Mouse (Mus musculus) adrenal gland, adult 10 weeks (tissue): ENCODE data around the gene Tmem181a. TPM values are rescaled to one million over a fixed set of nuclear protein-coding genes. Genes with fewer than 3 reads are reported as not detected.

Experiments
- polyA plus RNA-seq: library from polyadenylated mRNA; stranded (reverse); fragments of 350-450 nt; fragmentation: Illumina TruSeq; extraction: RNeasy Lipid Tissue Mini Kit (QIAGEN cat#74804); gene quantifications from one replicate; pipeline ENCODE4 v1.2.3, GENCODE M21; 2014; ENCODE audit warnings: low read depth, low replicate concordance

Tmem181a gene
- polyA plus RNA-seq: 18.4 TPM

GRCm38 (mm10) chr17:6256400-6257069 is at the start of gene Tmem181a:
Tmem181a (plus strand) TSS chr17:6256860.

GRCm38 (mm10) chr17:6317339-6317985 is 60.8 kb downstream of the Tmem181a start, which contains the start of gene Dynlt1a:
Dynlt1a (minus strand) TSS chr17:6317500.

Other genes with a start within 250 kb of the Tmem181a start
- gene Serac1, start 177.1 kb upstream of the Tmem181a start, polyA plus RNA-seq: 4.7 TPM
- gene Gtf2h5, start 177.1 kb upstream of the Tmem181a start, polyA plus RNA-seq: 49.9 TPM
- 69.2 TPM for gene Tulp4, start 150.4 kb upstream of the Tmem181a start, polyA plus RNA-seq
- 1.5 TPM for gene Dynlt1a, start 60.6 kb downstream of the Tmem181a start, polyA plus RNA-seq
- 66.0 TPM for gene Dynlt1b, start 173.3 kb downstream of the Tmem181a start, polyA plus RNA-seq